Mouse (Mus musculus) hindbrain, postnatal 0 days (tissue): ENCODE results near the gene Ubtd1. TPM values are rescaled to one million over a fixed set of nuclear protein-coding genes. Genes with fewer than 3 reads are reported as not detected.

ENCODE experiments used
- ATAC-seq: fragments of 200-750 bp; cut with Nextera tagmentation; 2 replicates; pipeline ENCODE4 v1.8.0; 2017; ENCODE audit warnings: mild to moderate bottlenecking, moderate TSS enrichment, moderate library complexity
- DNase-seq: peaks from one replicate; pipeline ENCODE4 v3.0.0-alpha.2; 2015; ENCODE audit warnings: low spot score
- H3K27ac ChIP-seq: fragments of 300-500 bp; sonication (generic); 2 replicates; pipeline ENCODE4 v1.5.1; 2014; ENCODE audit warnings: mild to moderate bottlenecking
- H3K27me3 ChIP-seq: fragments of 300-500 bp; sonication (generic); 2 replicates; pipeline ENCODE4 v1.6.1; 2014; ENCODE audit warnings: low read length, mixed read lengths; ENCODE audit not compliant: insufficient read depth
- H3K36me3 ChIP-seq: fragments of 300-500 bp; sonication (generic); 2 replicates; pipeline ENCODE4 v1.6.1; 2014; ENCODE audit warnings: low read length, mixed read lengths; ENCODE audit not compliant: insufficient read depth
- H3K4me1 ChIP-seq: fragments of 300-500 bp; sonication (generic); 2 replicates; pipeline ENCODE4 v1.6.1; 2014; ENCODE audit warnings: antibody characterized with exemption, low read length, mixed read lengths; ENCODE audit not compliant: insufficient read depth
- H3K4me2 ChIP-seq: fragments of 300-500 bp; sonication (generic); 2 replicates; pipeline ENCODE4 v1.6.1; 2014; ENCODE audit warnings: low read depth, mild to moderate bottlenecking, low read length, moderate library complexity, mixed read lengths
- H3K4me3 ChIP-seq: fragments of 300-500 bp; sonication (generic); 2 replicates; pipeline ENCODE4 v1.5.1; 2014; ENCODE audit warnings: low read length
- H3K9ac ChIP-seq: fragments of 300-500 bp; sonication (generic); replicated peaks from 2 replicates; pipeline ENCODE4 v1.6.1; 2014; ENCODE audit warnings: mild to moderate bottlenecking, low read length, moderate library complexity, mixed read lengths
- H3K9me3 ChIP-seq: fragments of 300-500 bp; sonication (generic); 2 replicates; pipeline ENCODE4 v1.6.1; 2016; ENCODE audit warnings: low read length, mixed read lengths
- CTCF ChIP-seq: IDR thresholded peaks from 2 replicates; pipeline ENCODE4 v1.5.1; 2016; ENCODE audit warnings: antibody characterized with exemption, control low read depth, low read depth
- WGBS: fragments of 180-500 bp; shearing (Covaris S2); extraction: QIAGEN DNeasy Blood & Tissue Kit; methylation state at CpG from one replicate; pipeline ENCODE4 v1.1.7; 2014; 5-methylcytosine and 5-hydroxymethylcytosine counted together
- polyA plus RNA-seq: library from polyadenylated mRNA; unstranded; fragments of >200 nt; fragmentation: Nextera tagmentation; extraction: Ambion mirVana; gene quantifications from 2 replicates; pipeline ENCODE4 v1.2.1, GENCODE M21; 2015
- total RNA-seq: library from RNA; depleted of rRNA; stranded (reverse); fragments of >200 nt; gene quantifications from 2 replicates; pipeline ENCODE4 v1.2.3, GENCODE M21; 2014

Ubtd1 gene
- total and polyA plus RNA-seq, 2 experiments from 2014 or later: 14.1 to 19.9 TPM

- peak; percentile 78 for TF ChIP-seq CTCF
- peak; percentile 68 for DNase-seq
- ATAC-seq: 0 out of 2 replicates have a peak, but pooled peaks have one; percentile 55
- peaks cover under 1% of the 10 kb centered on the region; the same call in 1 of the 2 replicates for H3K36me3 ChIP-seq
- no peak overlapping the region for H3K9ac ChIP-seq
- no peaks in the 10 kb centered on the region for H3K9me3 ChIP-seq
- H3K4me1 ChIP-seq: no peaks in the 10 kb centered on the region
- no peaks in the 10 kb centered on the region for H3K27me3 ChIP-seq
- H3K4me2 ChIP-seq: peak overlapping the region; percentile 31; the same call in 1 of the 2 replicates
- WGBS: 48% methylated on average over 6 of the region's 6 CpGs
- no peak overlapping the region for H3K27ac ChIP-seq
- no peak overlapping the region for H3K4me3 ChIP-seq
These were observed 87.6 kb downstream of the Ubtd1 start for GRCm38 (mm10) chr19:42069241-42069525.

- Histone ChIP-seq H3K27me3 (no peaks in the 10 kb centered on the region), H3K27ac (no peak overlapping the region), H3K4me2 (no peak overlapping the region), H3K36me3 (peaks cover 18% of the 10 kb centered on the region), H3K9me3 (no peaks in the 10 kb centered on the region), H3K4me1 (no peaks in the 10 kb centered on the region), H3K4me3 (no peak overlapping the region), H3K9ac (no peak overlapping the region)
- ATAC-seq (no peak), DNase-seq (no peak)
- TF ChIP-seq CTCF: peak; percentile 29; the same call in 1 of the 2 replicates
- 72% methylated on average over 7 of the region's 7 CpGs for WGBS
These were observed 89.7 kb downstream of the Ubtd1 start for GRCm38 (mm10) chr19:42071221-42071620.

DNA sequence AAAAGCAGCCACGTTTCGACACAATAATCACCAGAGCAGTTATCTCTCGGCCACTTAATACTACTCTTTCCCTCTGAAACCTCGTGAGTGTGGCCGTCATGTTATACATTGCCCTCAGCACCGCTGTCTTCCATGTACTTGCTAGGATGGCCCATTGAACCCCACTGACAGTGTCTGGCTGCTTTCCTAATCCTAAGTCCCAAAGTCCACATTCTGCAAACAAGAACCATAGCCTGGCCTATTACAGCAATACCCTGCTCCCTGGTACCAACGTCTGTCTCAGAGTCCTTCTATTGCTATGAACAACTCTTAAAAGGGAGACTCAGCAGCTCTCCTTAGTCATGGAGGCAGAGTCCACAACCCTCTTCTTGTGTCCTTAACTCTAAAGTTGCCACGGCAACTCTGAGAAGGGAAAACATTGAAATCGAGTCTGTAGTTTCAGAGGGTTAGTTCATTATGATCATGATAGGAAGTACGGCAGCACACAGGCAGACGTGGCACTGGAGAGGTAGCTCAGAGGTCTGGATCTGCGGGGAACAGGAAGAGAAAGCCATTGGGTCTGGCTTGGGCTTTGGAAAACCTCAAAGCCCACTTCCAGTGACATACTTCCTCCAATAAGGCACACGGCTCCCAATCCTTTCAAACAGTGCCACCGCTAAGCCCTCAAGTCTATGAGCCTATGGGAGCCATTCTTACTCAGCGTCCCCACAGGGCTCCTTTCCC is 90.5 kb downstream of the Ubtd1 start:
- H3K4me2 ChIP-seq: no peak overlapping the region
- H3K9ac ChIP-seq: no peak overlapping the region
- no peaks in the 10 kb centered on the region for H3K27me3 ChIP-seq
- no peak for ATAC-seq
- no peak for TF ChIP-seq CTCF
- no peak overlapping the region for H3K4me3 ChIP-seq
- H3K27ac ChIP-seq: no peak overlapping the region
- DNase-seq: no peak
- 81% methylated on average over 15 of the region's 15 CpGs for WGBS
- no peaks in the 10 kb centered on the region for H3K9me3 ChIP-seq
- peaks cover 21% of the 10 kb centered on the region for H3K36me3 ChIP-seq
- no peaks in the 10 kb centered on the region for H3K4me1 ChIP-seq

GRCm38 (mm10) chr19:42072802-42073201 is 91.2 kb downstream of the Ubtd1 start:
- no peak overlapping the region for H3K27ac ChIP-seq
- H3K27me3 ChIP-seq: no peaks in the 10 kb centered on the region
- ATAC-seq (no peak), DNase-seq (peak; percentile 24)
- H3K4me1 ChIP-seq: no peaks in the 10 kb centered on the region
- peak; percentile 32; the same call in 1 of the 2 replicates for TF ChIP-seq CTCF
- H3K4me2 ChIP-seq: no peak overlapping the region
- peaks cover 21% of the 10 kb centered on the region for H3K36me3 ChIP-seq
- no peaks in the 10 kb centered on the region for H3K9me3 ChIP-seq
- no peak overlapping the region for H3K9ac ChIP-seq
- WGBS: 79% methylated on average over 7 of the region's 7 CpGs
- H3K4me3 ChIP-seq: no peak overlapping the region

GRCm38 (mm10) chr19:42075051-42075450 is 93.5 kb downstream of the Ubtd1 start:
- Histone ChIP-seq H3K27me3 (no peaks in the 10 kb centered on the region), H3K9ac (no peak overlapping the region), H3K4me3 (no peak overlapping the region), H3K4me1 (no peaks in the 10 kb centered on the region), H3K27ac (no peak overlapping the region), H3K9me3 (no peaks in the 10 kb centered on the region), H3K4me2 (no peak overlapping the region), H3K36me3 (peaks cover 26% of the 10 kb centered on the region)
- WGBS: 87% methylated on average over 2 of the region's 2 CpGs
- TF ChIP-seq CTCF: no peak
- ATAC-seq: no peak
- DNase-seq: no peak

DNA sequence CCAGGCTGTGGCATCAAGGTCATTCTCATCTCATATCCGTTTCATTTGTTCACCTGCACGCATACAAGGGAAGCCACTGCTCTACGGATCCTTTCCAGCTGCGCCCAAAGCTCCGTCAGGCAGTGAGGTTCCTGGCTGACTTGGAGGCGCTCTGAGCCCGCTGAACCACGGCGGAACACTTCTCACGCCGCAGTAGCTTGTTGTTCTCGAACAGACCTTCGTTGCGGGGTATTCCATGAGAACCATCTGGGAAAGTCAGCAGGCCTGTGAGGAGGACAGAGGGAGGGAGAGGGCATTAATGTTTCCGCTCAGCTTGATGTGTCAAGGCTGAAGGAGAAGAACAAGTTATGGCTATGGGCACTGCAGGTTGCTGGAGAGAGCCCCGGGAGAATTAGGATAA is 94.4 kb downstream of the Ubtd1 start:
- ATAC-seq (no peak), DNase-seq (no peak)
- WGBS: 85% methylated on average over 16 of the region's 16 CpGs
- Histone ChIP-seq H3K4me2 (no peak overlapping the region), H3K27me3 (no peaks in the 10 kb centered on the region), H3K9me3 (no peaks in the 10 kb centered on the region), H3K36me3 (peaks cover 26% of the 10 kb centered on the region), H3K27ac (no peak overlapping the region), H3K4me3 (no peak overlapping the region), H3K4me1 (no peaks in the 10 kb centered on the region), H3K9ac (no peak overlapping the region)
- TF ChIP-seq CTCF: no peak

GRCm38 (mm10) chr19:42078566-42078965 is 97.0 kb downstream of the Ubtd1 start:
- no peaks in the 10 kb centered on the region for H3K9me3 ChIP-seq
- no peaks in the 10 kb centered on the region for H3K4me1 ChIP-seq
- no peak overlapping the region for H3K9ac ChIP-seq
- no peak overlapping the region for H3K27ac ChIP-seq
- WGBS: 88% methylated on average over 8 of the region's 8 CpGs
- H3K4me2 ChIP-seq: no peak overlapping the region
- ATAC-seq (no peak), DNase-seq (no peak)
- H3K36me3 ChIP-seq: peaks cover 26% of the 10 kb centered on the region
- no peak for TF ChIP-seq CTCF
- H3K4me3 ChIP-seq: no peak overlapping the region
- no peaks in the 10 kb centered on the region for H3K27me3 ChIP-seq
